Mouse (Mus musculus) CD4-positive, CD25-positive, alpha-beta regulatory T cell, adult 2 months (primary cell): ENCODE measurements around the gene Gm17545.
"Not testable (repeated sequence)": the region's sequence is repeated elsewhere in the genome, so short reads cannot be mapped to it uniquely, and the experiment has no call there.

Experiments
- DNase-seq: peaks from one replicate; pipeline ENCODE4 v3.0.0-alpha.2; 2012; ENCODE audit warnings: low read depth, low spot score

Gm17545 gene

GRCm38 (mm10) chr9:22453990-22454389 is at the start of gene Gm17545:
Gm17545 (plus strand) TSS chr9:22454290.
- not testable (repeated sequence) for DNase-seq

DNA sequence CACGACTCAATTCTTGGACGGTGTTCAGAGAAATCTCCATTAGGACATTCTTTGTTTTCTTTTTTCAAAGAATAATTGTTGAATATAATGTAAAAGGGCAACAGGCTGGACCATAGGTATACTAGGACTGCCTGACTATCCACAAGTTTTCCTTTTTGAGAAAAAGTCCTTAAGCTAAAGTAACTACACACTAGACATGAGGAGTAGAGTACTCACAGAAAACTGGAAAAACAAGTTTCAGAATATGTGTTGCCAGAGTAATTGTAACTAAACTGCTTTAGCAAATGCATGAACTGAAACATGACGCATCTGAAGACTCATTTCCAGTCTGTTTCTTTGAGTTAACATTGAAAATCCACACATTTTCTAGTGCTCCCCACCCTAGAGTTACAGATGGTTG is 48.7 kb upstream of the Gm17545 start:
- no peak for DNase-seq

DNA sequence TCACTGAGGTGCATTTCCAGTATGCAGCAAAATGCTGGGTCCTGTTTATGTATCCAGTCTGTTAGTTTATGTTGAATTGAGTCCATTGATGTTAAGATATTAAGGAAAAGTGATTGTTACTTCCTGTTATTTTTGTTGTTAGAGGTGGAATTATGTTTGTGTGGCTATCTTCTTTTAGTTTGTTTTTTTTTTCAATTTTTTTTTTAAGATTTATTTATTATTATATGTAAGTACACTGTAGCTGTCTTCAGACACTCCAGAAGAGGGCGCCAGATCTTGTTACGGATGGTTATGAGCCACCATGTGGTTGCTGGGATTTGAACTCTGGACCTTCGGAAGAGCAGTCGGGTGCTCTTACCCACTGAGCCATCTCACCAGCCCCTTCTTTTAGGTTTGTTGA is 46.5 kb upstream of the Gm17545 start:
- not testable (repeated sequence) for DNase-seq

- DNase-seq, result not testable (repeated sequence)
Measured at GRCm38 (mm10) chr9:22408344-22408743, 45.7 kb upstream of the Gm17545 start.

DNA sequence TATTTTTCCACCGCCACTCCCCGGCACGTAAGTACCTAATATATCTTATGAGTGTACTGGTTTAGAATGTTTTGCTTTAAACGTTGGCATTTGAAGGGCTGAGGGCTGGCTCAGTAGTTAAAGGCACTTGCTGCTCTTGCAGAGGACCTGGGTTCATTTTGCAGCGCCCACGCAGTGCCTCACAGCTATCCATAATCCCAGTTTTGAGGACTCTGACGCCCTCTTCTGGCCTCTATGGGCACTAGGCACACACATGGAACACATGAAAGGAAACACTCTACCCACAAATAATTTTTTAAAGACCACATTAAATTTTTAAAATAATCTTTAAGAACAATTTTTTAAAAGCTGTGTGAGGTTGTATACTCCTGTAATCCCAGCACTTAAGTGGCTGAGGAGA is 44.6 kb upstream of the Gm17545 start:
- no peak for DNase-seq

- peak; percentile 96 for DNase-seq
Measured at GRCm38 (mm10) chr9:22411002-22411857, 42.9 kb upstream of the Gm17545 start, which contains the start of gene 9530077C05Rik. 9530077C05Rik (plus strand) TSS chr9:22411513.

DNA sequence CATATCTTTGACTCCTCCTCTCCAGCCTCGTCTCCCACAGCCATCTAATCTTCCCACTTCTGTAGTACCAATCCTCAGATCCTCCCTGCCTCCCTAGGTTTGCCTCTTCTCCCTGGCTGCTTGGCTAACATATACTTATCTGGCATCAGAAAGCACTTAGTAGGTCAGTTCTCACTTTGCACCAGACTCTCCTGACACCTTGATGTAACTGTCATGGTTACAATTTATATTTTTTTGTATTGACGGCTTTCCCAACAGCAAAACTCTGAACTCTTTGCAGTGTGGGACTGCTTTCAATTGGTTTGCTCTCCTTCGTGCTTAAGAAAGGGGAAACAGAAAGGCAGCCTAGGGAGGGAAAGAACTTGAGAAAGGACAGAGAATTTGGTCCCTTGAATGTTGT is 37.9 kb upstream of the Gm17545 start:
- DNase-seq, result no peak

DNA sequence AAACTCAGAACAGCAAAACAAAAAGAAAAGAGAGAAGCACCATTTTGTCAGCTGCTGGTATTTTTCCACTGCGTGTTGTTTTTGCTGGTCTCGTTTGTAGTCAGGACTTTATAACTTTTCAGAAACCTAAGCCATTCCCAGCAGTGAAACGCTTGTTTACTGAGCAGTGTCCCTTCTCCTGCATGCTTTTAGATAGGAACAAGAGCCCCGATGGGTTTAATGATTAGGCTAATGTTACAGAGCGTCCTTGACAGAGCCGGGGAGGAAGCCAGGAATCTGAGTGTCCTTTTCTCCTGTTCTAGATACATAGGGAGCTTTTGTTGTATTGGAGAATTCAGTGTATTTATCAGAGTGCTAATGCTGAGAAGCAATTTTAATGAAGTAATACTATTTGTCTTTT is 36.5 kb upstream of the Gm17545 start:
- no peak for DNase-seq

DNA sequence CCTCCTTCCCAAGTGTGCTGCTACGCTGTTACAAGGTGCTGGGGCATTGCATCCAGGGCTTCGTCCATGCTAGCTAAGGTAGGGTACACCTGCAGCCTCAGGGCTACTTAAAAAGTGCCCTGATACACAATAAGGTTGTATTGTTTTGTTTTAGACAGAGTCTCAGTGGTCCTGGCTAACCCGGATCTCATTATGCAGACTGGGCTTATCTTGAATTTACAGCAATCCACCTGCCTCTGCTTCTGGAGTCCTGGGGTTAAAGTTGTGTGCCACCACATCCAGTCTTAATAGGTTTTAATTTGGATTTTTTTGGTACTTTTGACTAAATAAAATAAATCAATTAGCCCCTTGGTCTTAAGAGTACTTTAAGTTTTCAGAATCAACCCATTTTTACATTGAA is 34.2 kb upstream of the Gm17545 start:
- no peak for DNase-seq

DNA sequence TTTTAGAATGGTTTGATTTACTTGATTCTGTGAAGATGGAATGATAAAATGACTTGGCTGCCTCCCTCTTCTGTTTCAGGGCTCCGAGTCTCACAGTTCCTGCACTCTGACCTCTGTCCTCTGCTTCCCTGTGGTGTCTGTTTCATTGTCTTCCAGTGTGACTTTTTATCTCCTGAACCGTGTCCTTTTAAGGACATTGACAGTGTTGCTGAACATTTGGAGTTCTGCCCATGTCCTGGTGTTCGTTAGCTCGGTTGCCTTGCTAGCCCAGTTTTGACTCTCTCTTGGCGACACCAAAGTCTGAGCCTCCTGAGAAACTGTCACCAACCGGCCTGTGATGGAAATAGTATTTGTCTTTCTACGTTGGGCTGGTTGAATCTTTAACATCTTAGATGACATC is 33.6 kb upstream of the Gm17545 start:
- DNase-seq, result no peak

DNA sequence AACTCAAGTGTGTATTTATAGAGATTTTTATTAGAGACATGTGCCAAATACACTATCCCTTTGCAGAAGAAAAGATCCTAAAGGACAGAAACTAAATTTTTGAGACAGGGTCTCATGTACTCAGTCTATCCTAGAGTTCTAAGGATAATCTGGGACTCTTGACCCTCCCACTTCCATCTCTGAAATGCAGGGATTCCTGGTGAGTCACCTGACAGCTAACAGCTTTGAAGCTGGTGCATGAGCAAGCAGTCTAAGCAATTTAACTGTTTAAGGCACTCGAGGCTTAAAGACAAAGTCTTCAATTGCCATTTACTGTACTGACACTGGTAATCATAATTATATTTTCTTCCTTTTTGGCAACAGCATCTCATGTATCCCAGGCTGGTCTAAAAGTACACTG is 31.5 kb upstream of the Gm17545 start:
- no peak for DNase-seq

DNA sequence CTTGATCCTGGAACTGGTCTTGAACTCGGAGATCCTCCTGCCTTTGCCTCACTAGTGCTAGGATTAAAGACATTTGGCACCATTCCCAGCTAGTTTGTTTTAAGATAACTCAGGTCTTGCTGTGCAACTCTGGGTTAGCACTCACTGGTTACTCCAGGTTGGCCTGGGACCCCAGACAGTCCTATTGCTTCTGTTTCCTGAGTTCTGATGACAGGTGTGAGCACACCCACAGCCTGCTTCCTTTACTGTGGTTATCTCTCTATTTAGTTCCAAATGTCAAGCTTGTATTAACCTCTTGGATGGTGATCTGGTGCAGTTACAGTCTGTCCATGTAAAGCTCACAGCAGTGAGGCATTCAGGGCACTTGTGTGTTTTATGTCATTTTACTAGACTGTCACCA is 30.6 kb upstream of the Gm17545 start:
- no peak for DNase-seq

GRCm38 (mm10) chr9:22424196-22424595 is 29.9 kb upstream of the Gm17545 start:
- no peak for DNase-seq

GRCm38 (mm10) chr9:22424719-22425118 is 29.4 kb upstream of the Gm17545 start:
- DNase-seq, result no peak

DNA sequence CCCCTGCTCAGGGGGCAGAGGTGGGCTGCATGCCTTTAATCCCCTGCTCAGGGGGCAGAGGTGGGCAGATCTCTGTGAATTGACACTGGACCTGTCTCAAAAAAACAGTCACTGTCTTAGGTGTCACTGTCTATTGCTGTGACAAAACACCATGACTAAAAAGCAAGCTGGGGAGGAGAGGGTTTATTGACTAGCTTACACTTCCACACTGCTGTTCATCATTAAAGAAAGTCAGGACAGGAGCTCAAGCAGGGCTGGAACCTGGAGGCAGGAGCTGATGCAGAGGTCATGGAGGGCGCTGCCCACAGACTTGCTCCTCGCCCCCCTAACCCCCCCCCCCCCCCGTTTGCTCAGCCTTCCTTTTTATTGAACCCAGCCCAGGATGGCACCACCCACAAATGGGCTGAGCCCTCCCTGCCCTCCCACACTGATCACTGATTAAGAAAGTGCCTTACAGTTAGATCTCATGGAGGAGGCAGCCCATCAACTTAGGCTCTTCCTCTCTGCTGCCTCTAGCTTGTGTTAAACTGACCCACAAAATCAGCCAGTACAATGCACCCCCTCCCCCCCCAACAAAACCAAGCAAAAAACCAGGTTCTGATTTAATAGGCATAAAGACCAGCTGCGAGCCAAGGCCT is 25.9 kb upstream of the Gm17545 start:
- DNase-seq, result no peak

DNA sequence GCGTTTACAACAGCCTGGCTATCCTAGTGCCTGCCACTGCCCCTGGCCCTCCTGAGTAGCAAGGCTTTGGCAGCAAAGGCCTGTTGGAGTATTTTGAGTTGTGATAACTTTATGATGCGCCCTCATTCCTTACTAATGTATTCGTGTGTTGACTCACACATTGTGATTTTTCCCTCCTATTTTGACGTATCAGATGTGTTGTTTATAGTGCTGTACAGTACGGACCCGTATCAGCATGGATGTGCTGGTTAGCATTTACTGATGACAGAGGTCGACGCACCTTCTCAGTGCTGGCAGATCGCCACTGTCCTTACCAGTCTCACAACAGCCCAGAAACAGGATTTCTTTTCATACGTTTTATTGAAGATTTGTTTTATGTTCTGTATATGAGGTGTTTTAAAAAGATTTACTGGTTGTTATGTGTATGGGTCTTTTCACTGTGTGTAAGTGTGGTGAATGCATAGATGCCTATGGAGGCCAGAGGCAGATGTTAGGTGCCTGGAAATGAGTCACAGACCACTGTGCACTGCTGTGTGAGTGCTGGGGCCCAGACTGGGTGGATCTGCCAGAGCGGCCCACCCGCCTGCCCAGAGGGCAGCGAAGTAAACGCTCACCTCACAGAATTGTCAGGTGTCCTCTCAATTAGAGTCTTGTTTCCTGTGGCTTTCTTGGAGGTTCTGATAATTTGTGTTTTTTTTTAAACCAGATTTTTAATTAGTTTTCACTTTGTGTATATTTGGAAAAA is 25.3 kb upstream of the Gm17545 start:
- no peak for DNase-seq

- DNase-seq, result peak; percentile 47
Measured at GRCm38 (mm10) chr9:22429533-22430241, 24.4 kb upstream of the Gm17545 start.

DNA sequence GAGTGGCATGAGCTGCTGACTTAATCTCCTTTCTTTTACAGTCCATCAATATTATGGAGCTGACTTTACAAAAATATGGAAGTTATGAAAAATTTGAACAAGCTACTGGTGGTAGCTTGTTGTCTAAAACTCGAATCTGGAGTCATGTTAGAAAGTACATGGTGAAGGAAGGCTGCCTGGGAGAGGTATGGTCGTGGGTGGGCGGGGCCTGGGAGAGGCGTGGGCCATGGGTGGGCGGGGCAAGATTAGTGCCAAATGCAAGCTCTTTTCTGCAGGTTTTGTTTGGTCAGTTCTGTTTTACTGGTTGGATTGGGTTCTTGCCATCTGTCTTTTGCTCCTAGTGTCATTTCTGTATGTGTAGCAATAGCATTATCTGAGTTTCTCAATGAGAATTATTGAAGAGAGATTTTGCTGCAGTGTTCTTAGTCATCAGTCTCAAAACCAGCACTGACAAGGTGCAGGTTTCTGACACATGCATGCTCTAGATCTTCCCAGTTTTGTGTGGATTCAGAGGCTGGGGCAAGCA is 23.7 kb upstream of the Gm17545 start:
- DNase-seq, result peak; percentile 52

DNA sequence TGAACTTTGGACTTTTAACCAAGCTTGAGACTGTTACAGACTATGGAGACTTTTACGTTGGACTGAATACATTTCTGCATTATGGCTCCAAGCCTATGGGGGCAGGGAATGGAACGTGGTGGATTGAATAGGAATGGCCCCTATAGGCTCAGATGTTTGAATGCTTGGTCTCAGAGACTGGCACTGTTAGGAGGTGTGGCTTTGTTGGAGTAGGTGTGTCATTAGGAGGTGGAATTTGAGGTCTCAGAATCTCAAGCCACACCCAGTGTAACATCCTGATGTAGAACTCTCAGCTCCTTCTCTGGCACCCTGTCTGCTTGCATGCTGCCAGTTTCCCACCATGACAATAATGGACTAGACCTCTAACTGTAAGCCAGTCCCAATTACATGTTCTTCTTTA is 20.9 kb upstream of the Gm17545 start:
- no peak for DNase-seq

- DNase-seq, result no peak
Measured at GRCm38 (mm10) chr9:22434101-22434500, 20.0 kb upstream of the Gm17545 start.

GRCm38 (mm10) chr9:22438826-22439225 is 15.3 kb upstream of the Gm17545 start:
- no peak for DNase-seq
